Mouse (Mus musculus): Measurements from ENCODE around the gene Tmem132d. TPM values are rescaled to one million over a fixed set of nuclear protein-coding genes. Genes with fewer than 3 reads are reported as not detected.

The Tmem132d gene
- polyA plus RNA-seq, 1 experiment = not detected

DNA sequence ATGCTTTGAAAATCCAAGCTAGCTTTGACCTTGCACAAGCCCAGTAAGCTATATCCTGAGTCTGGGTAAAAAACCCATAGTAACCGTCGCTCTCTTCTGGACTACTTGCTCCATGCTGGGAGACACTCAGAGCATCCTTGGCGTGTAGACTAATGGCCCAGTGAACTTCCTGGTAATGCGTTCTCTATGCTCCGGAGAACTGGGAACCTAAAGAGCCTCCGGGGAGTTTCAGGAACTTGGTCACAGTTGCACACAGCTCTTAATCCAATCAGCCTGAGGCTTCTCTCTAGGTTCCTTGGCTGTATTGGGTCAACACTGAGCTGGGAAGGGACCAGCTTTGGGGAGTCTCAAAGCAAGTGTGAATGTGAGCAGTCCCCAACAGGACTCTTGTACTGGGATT is 12.0 kb upstream of the Tmem132d start:
- Histone ChIP-seq H3K27ac (ENCODE audit: control insufficient read depth, insufficient read depth, low read depth, low read length, poor library complexity) (no peak overlapping the region), H3K4me1 (ENCODE audit: control insufficient read depth, insufficient read depth, low read length) (no peaks in the 10 kb centered on the region), H3K4me3 (replicated peaks; ENCODE audit: control insufficient read depth, low read depth, low read length) (no peak overlapping the region)
- 20% methylated on average over 6 of the region's 6 CpGs for WGBS
- TF ChIP-seq POLR2A (IDR thresholded peaks at IDR 0.05; ENCODE audit: borderline replicate concordance, control insufficient read depth, low read depth, low read length) (no peak), CTCF (IDR thresholded peaks at IDR 0.05; ENCODE audit: control insufficient read depth, insufficient read depth, low read length) (no peak)

DNA sequence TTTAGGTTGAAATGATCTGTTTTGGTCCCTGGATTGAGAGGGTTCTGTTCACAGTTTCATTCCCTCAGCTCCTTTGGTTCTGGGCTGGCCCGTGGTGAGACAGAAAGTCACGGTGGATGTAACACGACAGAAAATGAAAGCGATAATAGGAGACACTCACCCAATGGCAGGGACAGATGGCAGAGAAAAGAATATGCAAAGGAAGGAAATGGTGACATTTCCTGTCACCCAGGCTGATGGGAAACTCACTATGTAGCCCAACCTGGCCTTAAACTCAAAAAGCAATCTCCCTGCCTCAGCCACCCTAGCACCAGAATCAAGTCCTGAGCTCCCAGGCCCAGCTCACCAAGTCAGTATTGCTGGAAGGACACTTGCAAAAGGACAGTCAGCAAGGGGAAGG is 11.0 kb upstream of the Tmem132d start:
- 19% methylated on average over 4 of the region's 4 CpGs for WGBS
- H3K27ac ChIP-seq (ENCODE audit: control insufficient read depth, insufficient read depth, low read depth, low read length, poor library complexity) = no peak overlapping the region
- no peak for TF ChIP-seq CTCF (IDR thresholded peaks at IDR 0.05; ENCODE audit: control insufficient read depth, insufficient read depth, low read length)
- no peak for TF ChIP-seq POLR2A (IDR thresholded peaks at IDR 0.05; ENCODE audit: borderline replicate concordance, control insufficient read depth, low read depth, low read length)
- H3K4me1 ChIP-seq (ENCODE audit: control insufficient read depth, insufficient read depth, low read length) = no peaks in the 10 kb centered on the region
- no peak overlapping the region for H3K4me3 ChIP-seq (replicated peaks; ENCODE audit: control insufficient read depth, low read depth, low read length)

GRCm38 (mm10) chr5:128441121-128441520 is 8.2 kb upstream of the Tmem132d start:
- TF ChIP-seq POLR2A (IDR thresholded peaks at IDR 0.05; ENCODE audit: borderline replicate concordance, control insufficient read depth, low read depth, low read length) = no peak
- TF ChIP-seq CTCF (IDR thresholded peaks at IDR 0.05; ENCODE audit: control insufficient read depth, insufficient read depth, low read length) = no peak
- Histone ChIP-seq H3K27ac (ENCODE audit: control insufficient read depth, insufficient read depth, low read depth, low read length, poor library complexity) (no peak overlapping the region), H3K4me3 (replicated peaks; ENCODE audit: control insufficient read depth, low read depth, low read length) (no peak overlapping the region), H3K4me1 (ENCODE audit: control insufficient read depth, insufficient read depth, low read length) (no peaks in the 10 kb centered on the region)
- WGBS = 17% methylated on average over 5 of the region's 5 CpGs

DNA sequence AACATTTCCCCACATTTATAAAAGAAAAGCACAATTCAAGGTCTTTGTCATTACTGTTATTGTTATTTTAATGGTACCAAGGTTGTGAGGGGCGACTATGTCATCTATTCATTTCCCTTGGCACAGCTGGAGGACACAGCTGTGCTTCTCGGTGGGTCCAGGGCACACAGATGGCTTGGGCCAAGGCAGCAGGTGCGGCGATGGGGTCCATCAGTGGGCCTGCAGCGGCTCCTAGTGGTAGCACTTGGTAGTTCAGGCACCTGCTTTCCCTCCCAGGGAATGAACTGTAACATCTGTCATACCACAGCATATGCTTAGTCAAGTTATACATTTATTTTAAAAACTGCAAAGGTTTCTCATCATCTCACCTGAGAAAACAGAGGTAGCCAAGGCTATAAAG is 7.0 kb upstream of the Tmem132d start:
- Histone ChIP-seq H3K4me3 (replicated peaks; ENCODE audit: control insufficient read depth, low read depth, low read length) (no peak overlapping the region), H3K27ac (ENCODE audit: control insufficient read depth, insufficient read depth, low read depth, low read length, poor library complexity) (no peak overlapping the region), H3K4me1 (ENCODE audit: control insufficient read depth, insufficient read depth, low read length) (no peaks in the 10 kb centered on the region)
- TF ChIP-seq POLR2A (IDR thresholded peaks at IDR 0.05; ENCODE audit: borderline replicate concordance, control insufficient read depth, low read depth, low read length) (no peak), CTCF (IDR thresholded peaks at IDR 0.05; ENCODE audit: control insufficient read depth, insufficient read depth, low read length) (peak; percentile 35; the same call in 1 of the 2 replicates)
- WGBS = 2% methylated on average over 5 of the region's 5 CpGs

DNA sequence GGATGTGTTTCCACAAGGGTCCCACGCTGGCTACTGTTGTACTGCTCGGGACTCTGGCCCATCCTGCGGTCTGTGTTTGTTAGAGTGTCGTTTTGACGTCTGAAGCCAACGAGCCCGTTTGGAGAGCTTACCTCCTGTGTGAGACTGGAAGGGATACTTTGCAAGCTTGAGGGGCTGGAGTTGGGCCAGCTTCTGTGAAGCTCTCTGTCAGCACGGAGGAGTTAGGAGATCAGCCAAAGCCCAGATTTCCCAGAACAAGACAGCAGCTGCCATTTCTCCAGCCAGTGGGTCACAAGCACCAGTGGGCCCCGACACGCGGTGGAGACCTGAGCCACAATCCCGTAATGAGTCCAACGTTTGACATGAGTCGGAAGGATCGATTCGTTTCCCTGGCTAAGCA is 5.2 kb upstream of the Tmem132d start:
- WGBS = 76% methylated on average over 16 of the region's 16 CpGs
- Histone ChIP-seq H3K4me1 (ENCODE audit: control insufficient read depth, insufficient read depth, low read length) (no peaks in the 10 kb centered on the region), H3K27ac (ENCODE audit: control insufficient read depth, insufficient read depth, low read depth, low read length, poor library complexity) (no peak overlapping the region), H3K4me3 (replicated peaks; ENCODE audit: control insufficient read depth, low read depth, low read length) (no peak overlapping the region)
- no peak for TF ChIP-seq POLR2A (IDR thresholded peaks at IDR 0.05; ENCODE audit: borderline replicate concordance, control insufficient read depth, low read depth, low read length)
- no peak for TF ChIP-seq CTCF (IDR thresholded peaks at IDR 0.05; ENCODE audit: control insufficient read depth, insufficient read depth, low read length)

GRCm38 (mm10) chr5:128436909-128437308 is 4.0 kb upstream of the Tmem132d start:
- TF ChIP-seq CTCF (IDR thresholded peaks at IDR 0.05; ENCODE audit: control insufficient read depth, insufficient read depth, low read length) = no peak
- TF ChIP-seq POLR2A (IDR thresholded peaks at IDR 0.05; ENCODE audit: borderline replicate concordance, control insufficient read depth, low read depth, low read length) = no peak
- Histone ChIP-seq H3K27ac (ENCODE audit: control insufficient read depth, insufficient read depth, low read depth, low read length, poor library complexity) (no peak overlapping the region), H3K4me3 (replicated peaks; ENCODE audit: control insufficient read depth, low read depth, low read length) (no peak overlapping the region), H3K4me1 (ENCODE audit: control insufficient read depth, insufficient read depth, low read length) (no peaks in the 10 kb centered on the region)
- 27% methylated on average over 9 of the region's 9 CpGs for WGBS

DNA sequence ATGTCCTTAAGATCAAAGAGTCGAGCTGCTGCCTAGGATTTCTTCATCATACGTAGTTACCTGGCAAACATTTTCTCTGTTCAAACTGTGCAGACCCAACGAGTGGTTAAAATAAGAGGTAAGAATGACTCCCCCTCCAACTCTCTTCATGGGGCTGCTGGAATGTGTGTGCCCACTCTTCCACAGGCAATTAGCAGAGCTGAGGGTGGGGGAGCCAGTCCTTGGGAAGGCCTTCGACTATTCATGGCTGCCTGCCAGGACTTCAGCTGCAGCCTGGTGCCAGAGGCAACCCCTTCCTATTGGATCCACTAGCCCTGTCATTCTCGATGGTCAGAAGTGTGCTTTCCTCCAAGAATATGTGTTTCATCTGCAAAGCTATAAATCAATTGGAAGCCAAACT is 2.8 kb upstream of the Tmem132d start:
- 60% methylated on average over 5 of the region's 5 CpGs for WGBS
- TF ChIP-seq CTCF (IDR thresholded peaks at IDR 0.05; ENCODE audit: control insufficient read depth, insufficient read depth, low read length) (no peak), POLR2A (IDR thresholded peaks at IDR 0.05; ENCODE audit: borderline replicate concordance, control insufficient read depth, low read depth, low read length) (no peak)

GRCm38 (mm10) chr5:128433786-128434185 is 909 bp upstream of the Tmem132d start:
- 44% methylated on average over 9 of the region's 9 CpGs for WGBS
- Histone ChIP-seq H3K4me1 (ENCODE audit: control insufficient read depth, insufficient read depth, low read length) (no peaks in the 10 kb centered on the region), H3K27ac (ENCODE audit: control insufficient read depth, insufficient read depth, low read depth, low read length, poor library complexity) (no peak overlapping the region), H3K4me3 (replicated peaks; ENCODE audit: control insufficient read depth, low read depth, low read length) (no peak overlapping the region)
- TF ChIP-seq POLR2A (IDR thresholded peaks at IDR 0.05; ENCODE audit: borderline replicate concordance, control insufficient read depth, low read depth, low read length) (no peak), CTCF (IDR thresholded peaks at IDR 0.05; ENCODE audit: control insufficient read depth, insufficient read depth, low read length) (no peak)

More for the DNA sequence above, 2.8 kb upstream of the Tmem132d start:
- Histone ChIP-seq H3K4me3 (replicated peaks; ENCODE audit: control insufficient read depth, low read depth, low read length) (no peak overlapping the region), H3K27ac (ENCODE audit: control insufficient read depth, insufficient read depth, low read depth, low read length, poor library complexity) (no peak overlapping the region), H3K4me1 (ENCODE audit: control insufficient read depth, insufficient read depth, low read length) (no peaks in the 10 kb centered on the region)

DNA sequence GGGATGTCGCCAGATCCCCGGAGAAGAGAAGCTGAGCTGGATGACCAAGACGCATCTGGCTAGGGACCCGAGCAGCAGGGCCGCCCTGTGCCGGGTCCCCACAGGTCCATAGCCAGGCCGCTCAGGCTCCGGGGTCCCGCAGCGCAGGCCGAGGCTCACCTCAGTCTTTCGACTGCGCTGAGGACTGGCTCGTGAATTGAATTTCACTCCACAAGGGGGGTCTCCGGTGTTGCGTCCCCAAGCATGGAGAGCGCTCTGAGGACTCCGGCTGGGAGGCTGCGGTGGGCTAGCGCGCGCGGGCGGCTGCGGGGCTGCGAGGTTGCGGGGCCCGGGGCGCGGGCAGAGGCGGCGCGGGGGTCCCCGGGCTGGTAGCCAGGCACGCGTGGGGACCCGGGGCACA is 455 bp downstream of the Tmem132d start:
- Histone ChIP-seq H3K4me3 (replicated peaks; ENCODE audit: control insufficient read depth, low read depth, low read length) (no peak overlapping the region), H3K27ac (ENCODE audit: control insufficient read depth, insufficient read depth, low read depth, low read length, poor library complexity) (no peak overlapping the region; the same call in 1 of the 2 replicates), H3K4me1 (ENCODE audit: control insufficient read depth, insufficient read depth, low read length) (no peaks in the 10 kb centered on the region)
- TF ChIP-seq POLR2A (IDR thresholded peaks at IDR 0.05; ENCODE audit: borderline replicate concordance, control insufficient read depth, low read depth, low read length) (no peak), CTCF (IDR thresholded peaks at IDR 0.05; ENCODE audit: control insufficient read depth, insufficient read depth, low read length) (no peak)
- WGBS = 8% methylated on average over 34 of the region's 37 CpGs
